Mouse (Mus musculus) adrenal gland, adult 8-10 months (tissue): ENCODE measurements around the gene Cyp4f13. TPM values are rescaled to one million over a fixed set of nuclear protein-coding genes. Genes with fewer than 3 reads are reported as not detected.

Experiments
- DNase-seq: peaks from one replicate; pipeline ENCODE4 v3.0.0; 2022
- total RNA-seq, 4 experiments: library from RNA; stranded (reverse); gene quantifications; 2 replicates each; pipeline ENCODE4 v1.2.4; 2022

The Cyp4f13 gene
- 100 to 1,000 TPM in 2 of 4 experiments, 10 to 100 TPM in 2; 78.3 to 120 (median 96.1) TPM for total RNA-seq

DNA sequence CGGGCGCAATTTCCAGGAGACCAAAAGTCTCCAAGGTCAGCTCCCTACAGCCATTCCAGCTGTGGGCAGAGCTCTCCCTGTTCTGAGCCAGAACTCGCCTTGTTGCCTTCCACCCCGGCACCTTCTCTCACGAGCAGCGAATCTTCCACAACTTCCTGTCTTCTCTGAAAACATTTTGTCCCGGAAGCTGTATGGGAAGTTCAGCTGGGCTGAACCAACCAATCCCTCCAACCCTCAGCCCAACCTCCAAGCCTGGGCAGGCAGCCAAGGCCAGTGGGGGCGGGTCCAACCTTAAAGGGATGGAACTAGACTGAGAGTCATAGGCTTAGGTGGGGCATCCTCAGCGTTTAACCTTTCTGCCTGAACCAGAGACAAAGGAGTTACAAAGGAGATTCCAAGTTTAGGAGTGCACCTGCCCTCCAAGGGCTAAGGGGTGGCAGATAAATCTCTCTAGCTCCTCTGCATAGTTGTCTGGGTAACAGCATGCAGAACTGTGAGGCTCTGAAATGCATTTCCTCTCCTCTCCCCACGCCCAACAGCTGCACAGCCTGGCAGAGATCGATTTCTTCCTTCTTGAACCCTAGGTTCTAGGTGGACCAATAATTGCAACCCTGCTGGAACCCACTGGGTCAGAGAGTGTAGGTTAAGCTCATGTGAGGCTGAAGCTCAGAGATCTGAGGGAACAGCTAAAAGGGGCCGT, at the start of gene Cyp4f13:
Gene Cyp4f13, minus strand, starts transcription at position 188 of the 700 bp plus-strand sequence.
- DNase-seq, result peak; percentile 98

DNA sequence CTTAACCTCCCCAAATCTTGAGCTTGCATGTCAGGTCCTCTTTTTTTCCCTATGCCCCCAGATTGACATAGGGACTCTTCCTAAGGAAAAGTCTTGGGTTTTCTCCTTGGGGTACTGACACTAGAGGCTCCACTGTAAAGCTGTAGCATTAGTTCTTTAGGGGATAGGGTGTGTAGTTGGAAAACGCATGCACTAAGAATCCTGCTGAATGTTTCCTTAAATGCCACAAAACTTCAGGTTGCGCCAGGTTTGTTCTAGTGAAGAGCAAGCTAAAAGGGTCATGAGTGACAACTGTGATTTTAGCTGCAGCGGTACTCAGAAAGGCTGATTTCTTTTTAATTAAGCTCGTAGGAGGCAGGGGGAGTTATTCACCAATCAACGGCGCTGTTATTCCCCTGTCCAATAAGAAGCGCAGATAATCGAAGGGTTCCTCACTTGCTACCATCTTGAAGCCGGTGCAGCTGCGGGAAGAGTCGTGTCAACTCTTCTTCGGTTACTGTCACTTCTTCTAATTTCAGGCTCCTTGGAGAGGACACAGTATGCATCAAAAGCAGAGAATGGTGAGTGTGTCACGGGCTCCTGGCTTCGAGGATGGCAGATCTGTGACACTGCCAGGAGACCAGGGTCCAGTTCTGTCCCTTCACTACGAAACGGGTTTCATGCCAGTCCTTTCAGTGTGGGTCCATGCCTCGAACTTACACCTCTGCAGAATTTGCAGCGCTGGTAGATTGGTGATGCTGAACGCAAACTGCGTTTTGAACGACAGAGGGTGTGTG, 45.7 kb upstream of the Cyp4f13 start, which contains the start of gene Zfp952:
Gene Zfp952, plus strand, starts transcription at position 431 of the 776 bp plus-strand sequence.
- peak; percentile 78 for DNase-seq

DNA sequence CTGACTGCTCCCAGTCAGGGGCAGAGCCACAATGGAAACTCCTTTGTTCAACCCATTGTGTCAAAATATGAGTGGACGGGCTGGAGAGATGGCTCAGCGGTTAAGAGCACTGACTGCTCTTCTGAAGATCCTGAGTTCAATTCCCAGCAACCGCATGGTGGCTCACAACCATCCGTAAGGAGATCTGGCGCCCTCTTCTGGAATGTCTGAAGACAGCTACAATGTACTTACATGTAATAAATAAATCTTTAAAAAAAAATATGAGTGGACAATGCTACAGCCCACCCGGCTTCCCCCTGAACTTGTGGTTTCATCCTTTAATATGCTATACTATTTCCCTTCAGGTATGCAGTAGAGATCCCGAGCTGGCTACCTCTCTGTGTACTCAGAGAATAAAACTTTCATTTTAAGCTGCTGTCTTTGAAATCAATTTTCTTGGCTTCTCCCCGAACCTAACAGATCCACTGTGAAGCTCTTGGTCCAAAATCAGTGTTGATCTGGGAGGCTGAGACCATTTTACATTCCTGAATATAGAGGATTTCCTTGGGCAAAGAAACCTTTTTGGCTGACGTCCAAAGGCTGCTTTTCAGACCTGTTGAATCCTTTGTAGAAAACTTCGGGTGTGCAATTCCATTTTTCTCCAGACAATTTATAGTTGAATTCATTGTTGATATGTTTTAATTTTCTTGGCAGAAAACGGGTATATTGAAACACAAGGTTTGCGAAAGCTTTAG, 44.9 kb upstream of the Cyp4f13 start:
- no peak for DNase-seq

DNA sequence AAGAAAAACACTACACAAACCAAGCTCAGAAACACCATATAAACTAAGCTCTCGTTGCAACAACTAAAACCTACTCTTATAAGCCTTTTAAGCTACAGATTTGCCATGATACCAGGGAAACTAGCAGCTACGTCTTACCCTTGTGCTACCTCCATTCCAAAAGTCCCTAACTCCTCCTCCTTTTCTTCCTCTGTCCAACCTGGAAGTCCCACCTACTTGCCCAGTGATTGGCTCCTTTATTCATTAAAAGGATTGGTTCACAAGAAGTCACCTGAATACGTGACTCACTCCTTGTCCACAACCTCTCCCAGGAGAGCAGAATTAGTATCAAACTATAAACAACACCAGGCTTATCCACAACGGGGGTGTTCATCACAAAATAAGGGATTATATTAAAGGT, 39.1 kb upstream of the Cyp4f13 start:
- no peak for DNase-seq

DNA sequence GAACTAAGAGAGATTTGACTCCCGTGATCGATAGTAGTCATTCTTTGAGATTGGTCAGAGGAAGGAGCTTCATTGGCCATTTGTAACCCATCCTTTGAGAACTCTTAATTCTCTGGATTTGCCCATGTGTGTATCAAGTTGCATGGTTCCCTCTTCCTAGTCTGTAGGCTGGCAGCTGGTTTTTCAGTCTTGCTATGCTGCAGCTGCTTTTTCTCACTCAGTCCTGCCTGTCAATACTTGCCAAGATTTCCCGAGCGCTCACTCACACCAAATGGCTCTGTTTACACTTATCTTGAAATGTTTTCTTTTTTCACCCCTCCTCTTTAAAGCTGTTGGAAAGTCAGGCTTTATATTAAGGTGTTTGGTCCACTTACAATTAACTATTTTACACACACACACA, 34.2 kb upstream of the Cyp4f13 start:
- DNase-seq, result no peak

DNA sequence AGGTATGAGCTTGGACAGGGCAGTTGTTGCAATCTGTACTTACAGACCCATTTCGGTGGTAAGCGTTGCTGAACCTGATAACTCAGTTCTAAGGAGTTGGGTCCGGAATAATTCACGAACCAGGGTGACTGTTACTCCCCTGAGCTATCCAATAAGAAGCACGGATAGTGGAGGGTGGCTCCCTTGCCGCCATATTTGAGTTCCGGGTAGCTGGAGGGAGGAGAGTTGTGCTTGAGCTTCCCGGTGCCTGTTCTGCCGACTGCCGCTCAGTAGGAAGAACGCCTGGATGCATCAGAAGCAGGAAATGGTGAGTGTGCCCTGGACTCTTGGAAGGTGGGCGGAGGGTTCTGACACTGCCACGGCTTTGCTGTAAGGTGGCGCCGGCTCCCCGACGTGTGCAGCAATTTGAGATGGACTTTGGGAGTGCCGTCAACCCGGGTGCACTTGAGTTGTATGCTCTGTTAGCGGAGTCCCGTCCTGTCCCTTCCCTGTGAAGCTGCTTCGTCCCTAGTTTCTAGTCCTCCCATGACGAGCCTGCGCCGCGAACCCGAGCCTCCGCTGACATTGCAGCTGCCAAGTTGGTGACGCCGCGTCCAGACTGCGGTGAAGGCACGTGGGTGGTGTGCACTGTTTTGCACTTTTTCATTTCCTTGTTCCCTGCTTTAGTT, 18.6 kb upstream of the Cyp4f13 start, which contains the start of gene Zfp472:
Gene Zfp472, plus strand, starts transcription at position 192 of the 668 bp plus-strand sequence.
- peak; percentile 90 for DNase-seq

DNA sequence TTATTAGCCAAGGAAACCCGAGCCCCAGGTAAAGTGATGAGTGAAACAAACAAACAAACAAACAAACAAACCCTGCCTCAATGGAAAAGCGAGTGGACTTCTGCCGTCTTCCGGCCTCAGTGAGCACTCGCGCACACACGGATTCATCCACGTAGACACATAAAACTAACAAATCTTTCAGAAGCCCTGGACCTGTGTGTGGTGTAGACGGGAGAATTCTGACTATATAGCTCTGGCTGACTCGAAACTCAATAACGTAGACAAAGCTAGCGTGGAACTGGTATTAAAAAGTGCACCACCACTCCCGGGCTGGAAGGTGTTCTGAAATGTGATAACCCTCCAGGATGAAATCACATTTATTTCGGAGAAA, 18.0 kb upstream of the Cyp4f13 start:
- DNase-seq, result no peak

DNA sequence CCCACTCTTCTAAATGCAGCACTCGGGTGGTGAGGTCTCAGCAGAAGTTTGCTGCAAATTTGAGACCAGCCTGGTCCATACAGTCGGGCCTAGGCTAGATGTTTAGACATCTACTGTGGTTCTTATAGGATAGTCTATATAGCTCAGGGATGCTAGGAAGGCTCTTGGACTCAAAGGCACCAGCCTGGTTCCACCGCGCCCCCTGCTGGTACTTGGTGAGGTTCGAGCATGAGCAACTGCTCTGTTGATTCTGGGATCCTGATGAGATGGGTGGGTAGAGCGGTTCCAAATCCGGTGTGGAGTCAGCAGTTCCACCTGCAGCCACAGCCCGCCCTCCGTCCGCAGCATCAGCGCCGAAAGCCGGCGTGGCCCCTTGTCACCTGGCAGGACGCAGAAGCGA, 4.2 kb upstream of the Cyp4f13 start:
- peak; percentile 53 for DNase-seq

DNA sequence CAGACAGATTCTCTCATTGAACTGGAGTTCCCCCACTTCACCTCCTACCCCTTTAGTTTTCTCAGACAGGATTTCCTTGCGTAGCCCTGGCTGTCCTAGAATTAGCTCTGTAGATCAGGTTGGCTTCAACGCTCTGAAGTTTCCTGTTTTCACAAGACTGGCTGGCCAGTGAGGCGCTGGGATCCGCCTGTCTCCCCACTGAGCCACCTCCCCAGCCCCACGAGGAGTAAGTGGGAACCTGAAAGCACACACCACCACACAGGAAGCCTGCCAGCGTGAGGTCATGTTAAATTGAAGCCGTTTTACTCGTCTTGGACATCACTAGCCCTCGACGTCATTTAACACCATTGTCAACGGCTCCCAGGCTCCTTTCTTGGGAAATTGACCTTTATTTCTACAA, 3.8 kb upstream of the Cyp4f13 start:
- no peak for DNase-seq

DNA sequence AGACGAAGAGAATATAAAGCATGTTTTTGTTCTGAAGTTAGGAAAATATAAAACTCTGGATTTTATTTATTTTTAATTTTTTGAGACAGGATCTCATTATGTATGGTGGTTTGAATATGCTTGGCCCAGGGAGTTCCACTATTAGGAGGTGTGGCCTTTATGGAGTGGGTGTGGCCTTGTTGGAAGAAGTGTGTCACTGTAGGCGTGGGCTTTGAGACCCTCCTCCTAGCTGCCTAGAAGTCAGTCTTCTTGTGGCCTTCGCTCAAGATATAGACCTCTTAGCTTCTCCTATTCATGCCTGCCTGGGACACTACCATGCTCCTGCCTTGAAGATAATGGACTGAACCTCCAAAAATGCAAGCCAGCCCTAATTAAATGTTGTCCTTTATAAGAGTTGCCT, 2.9 kb upstream of the Cyp4f13 start:
- DNase-seq, result no peak

DNA sequence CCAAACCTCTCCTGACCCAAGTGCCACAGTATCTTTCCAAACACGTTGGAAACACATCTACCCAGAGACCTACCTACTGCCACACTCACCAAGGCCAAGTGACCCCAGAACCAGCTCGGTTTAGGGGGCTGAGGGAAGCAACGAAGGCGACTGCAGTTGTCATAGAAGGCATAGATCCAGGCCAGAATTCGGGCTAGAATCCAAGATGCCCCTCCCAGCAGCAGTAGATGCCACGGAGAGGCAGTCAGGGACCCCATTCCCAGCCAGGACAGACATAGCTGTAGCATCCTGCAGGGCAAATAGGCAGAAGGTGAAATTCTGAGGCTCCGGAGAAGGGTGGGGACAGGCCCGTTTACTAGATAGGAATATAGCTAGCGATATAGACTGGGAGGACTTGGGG, 486 bp downstream of the Cyp4f13 start:
- DNase-seq, result no peak

DNA sequence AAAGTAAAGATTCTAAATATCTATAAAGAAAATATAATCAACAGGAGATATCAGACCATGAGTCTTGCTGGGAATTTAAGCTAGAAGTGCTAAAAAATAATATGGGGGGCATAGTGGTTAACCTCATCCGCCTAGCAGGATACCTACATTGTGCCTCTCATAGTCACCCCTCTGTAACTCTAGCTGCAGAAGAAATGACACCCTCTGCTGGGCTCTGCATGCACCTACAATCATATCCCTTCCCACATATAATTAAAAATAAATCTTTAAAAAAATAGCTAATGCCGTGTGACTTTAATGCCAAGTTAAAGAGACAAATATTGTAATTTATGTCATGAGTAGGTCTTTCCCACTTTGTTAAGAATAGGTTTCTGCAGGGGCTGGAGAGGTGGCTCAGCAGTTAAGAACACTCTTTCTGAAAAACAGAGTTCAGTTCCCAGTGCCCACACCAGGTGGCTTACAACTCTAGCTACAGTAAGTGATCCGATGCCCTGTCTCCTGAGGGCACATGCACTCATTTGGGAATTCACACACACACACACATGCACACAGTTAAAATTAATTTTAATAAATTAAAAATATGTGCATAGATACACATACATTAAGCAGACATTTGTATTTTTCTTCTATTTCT, 2.7 kb downstream of the Cyp4f13 start:
- DNase-seq, result no peak

DNA sequence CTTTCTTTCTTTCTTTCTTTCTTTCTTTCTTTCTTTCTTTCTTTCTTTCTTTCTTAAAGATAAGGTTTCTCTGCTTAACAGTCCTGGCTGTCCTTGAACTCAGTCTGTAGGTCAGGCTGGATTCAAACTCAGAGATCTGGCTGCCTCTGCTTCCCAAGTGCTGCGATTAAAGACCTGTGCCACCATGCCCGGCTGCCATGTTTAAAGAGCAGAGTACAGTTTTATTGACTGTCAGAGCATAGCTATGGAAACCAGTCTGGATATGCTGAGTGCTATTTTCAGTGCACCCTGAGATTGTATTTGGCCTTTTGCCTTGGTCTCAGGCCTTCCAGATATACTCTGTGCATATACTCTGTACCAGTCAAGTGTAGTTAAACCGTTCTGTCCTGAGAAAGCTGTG, 3.5 kb downstream of the Cyp4f13 start:
- DNase-seq, result no peak

DNA sequence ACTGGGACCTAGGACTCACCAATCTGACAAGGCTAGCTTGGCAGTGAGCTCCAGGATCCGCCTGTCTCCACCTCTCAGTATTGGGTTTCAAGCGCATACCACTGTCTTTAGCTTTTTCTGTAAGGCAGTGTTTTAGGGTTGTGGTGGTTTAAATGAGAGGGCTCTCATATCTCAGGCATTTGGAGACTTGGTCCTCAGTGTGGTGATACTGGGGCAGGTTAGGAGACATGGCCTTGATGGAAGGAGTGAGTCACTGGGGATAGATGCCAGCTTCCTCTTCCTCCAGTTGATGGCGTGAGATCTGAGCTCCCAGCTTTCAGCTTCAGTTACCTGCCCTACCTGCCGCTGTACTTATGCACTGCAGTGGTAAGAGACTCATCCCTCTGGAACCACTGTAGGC, 7.4 kb downstream of the Cyp4f13 start:
- no peak for DNase-seq

DNA sequence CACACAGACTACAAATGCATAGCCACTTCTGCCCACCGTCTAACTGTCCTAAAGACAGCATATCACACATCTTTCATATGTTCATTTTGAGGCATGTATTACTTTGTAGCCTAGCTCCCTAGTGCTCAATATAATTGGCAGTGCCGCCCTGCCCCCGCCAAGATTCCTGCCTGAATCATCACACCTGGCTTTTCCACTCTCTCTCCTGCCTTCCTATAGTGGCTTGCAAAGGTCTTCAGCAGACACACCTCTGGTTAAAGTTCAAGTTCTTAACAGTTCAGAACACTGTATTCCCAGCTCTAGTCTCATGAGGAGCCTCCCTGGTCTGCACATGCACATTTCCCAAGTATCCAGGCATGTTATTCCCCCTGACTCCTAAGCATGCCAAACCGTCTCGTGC, 19.4 kb downstream of the Cyp4f13 start:
- DNase-seq, result no peak

DNA sequence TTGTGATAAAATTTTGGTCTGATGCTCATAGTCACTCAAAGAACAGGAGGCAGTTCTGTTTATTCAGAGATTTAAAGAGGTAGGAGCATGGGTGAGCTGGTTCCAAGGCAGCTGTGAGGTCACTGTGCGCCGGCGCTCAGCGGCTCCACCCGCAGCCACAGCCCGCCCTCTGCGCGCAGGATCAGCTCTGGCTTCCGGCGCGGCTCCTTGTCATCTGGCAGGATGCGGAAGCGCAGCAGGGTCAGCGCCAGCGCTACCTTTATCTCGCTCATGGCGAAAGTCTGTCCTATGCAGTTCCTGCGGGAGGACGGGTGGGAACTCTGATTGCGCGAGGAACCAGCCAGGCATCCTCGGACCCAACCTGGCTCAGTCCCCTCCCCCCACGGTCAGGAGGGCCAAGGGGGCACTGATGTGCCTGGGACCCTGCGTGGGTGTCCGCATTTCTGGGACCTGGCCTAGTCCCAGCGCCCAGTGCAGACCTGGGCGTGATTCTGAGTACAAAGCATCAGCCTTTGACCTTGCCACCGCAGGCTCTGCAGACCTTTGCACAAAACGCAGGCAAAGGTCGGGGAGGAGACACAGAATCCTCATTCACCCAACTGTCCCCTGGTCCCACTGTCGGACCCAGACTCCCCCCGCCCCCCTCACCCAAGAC, 22.4 kb downstream of the Cyp4f13 start:
- peak; percentile 73 for DNase-seq

DNA sequence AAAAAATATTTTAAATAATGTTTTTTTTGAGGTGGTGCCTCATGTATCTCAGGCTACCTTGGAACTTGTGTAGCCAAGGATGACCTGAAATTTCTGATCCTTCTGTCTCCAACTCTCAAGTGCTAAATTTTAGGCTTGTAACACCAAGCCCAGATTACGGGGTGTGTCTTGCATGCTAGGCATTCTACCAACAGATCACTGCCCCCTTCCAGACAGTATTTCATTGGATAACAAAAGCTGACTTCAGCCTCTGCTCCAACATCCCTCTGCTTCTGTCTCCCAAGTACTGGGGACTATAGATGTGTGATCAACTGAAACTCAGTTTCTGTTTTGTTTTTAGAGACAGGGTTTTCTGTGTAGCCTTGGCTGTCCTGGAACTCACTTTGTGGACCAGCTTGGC, 23.5 kb downstream of the Cyp4f13 start:
- DNase-seq, result no peak

DNA sequence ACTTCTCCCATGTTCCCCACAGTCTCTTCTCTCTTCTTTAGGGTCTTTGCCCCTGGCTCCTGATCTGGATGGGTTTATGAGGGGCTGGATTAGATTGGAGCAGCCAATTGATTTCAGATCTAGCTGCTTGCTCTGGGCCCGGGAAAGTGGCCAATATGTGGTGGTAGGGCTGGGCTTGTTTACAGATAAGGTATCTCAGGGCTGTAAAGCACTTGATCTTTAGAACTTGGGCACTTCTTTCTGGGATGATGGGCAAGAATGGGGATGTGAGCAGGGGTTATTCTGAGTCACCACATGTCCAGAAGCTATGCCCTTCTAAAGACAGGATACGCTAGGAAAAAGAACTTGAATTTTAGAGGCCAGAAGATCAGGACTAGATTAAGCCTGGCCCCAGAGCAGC, 28.1 kb downstream of the Cyp4f13 start:
- DNase-seq, result no peak

DNA sequence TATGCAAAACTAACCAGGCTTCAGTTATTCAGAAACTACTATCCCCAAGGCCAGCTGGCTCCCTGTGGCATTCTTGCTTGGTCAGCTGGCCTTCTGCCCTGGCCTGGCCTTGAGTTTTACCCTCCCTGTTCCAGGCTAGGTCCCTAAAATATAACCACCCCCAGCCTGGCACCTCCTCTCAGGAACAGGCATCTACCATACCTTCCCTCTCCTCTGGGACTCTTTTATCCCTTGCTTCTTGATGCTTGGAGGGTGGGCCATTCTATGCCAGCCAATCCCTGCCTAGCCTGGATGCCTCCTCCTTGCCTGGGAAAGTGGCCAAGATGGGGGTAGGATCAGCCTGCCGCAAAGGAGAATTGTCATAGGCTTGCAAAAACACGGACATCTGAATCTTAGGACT, 30.1 kb downstream of the Cyp4f13 start, which contains the start of gene Cyp4f14:
Gene Cyp4f14, minus strand, starts transcription at position 212 of the 400 bp plus-strand sequence.
- DNase-seq, result peak; percentile 76

DNA sequence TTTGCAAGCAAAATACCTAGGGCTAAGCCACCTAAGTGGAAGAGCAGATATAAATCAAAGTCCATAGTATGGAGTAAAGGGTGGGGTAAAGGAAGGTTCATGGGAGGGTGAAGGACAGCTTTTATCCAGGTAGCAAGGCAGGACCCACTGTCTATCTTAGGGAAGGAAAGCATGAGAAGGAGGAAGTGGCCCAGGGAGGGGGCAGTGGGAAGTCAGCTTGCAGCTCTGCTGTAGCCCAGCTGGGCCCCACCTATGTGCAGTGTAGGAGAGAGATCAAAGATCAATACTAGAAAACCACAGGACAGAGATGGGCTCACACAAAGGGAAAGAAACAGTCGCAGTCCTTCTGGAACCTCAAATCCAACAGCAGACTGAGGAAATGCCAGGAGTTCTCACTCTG, 31.1 kb downstream of the Cyp4f13 start:
- no peak for DNase-seq

DNA sequence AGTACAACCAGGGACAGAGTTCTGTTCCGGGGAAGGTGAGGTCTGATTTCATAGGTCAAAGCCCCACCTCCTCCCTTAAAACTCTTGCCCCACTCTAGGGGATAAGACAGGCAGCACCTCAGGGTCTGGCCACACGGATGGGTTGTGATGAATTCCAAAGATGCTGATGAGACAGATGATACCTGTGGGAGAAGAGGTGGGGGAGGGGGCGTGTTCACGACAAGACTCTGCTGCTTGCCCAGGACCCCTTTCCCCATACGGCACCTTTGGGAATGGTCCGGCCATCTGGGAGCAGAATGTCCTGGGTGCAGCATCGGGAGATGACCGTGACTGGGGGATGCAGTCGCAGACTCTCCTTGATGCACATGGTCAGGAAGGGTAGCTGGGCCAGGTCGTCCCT, 41.0 kb downstream of the Cyp4f13 start:
- no peak for DNase-seq

DNA sequence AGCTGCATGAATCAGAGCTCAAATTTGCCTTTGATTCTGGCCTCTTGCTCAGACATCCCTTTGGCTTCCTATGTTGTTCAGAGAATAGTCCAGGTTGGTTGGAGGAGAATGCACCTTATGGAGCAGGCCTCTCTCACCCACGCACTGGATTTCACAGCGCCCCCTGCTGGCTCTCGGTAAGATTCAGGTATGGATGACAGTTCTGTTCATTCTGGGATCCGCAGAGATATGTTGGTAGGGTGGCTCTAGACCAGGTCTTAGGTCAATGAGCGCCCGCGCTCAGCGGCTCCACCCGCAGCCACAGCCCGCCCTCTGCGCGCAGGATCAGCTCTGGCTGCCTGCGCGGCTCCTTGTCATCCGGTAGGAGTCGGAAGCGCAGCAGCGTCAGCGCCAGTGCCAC, 42.0 kb downstream of the Cyp4f13 start:
- DNase-seq, result no peak
